Mouse (Mus musculus): ENCODE data around the gene Olfr94.

DNA sequence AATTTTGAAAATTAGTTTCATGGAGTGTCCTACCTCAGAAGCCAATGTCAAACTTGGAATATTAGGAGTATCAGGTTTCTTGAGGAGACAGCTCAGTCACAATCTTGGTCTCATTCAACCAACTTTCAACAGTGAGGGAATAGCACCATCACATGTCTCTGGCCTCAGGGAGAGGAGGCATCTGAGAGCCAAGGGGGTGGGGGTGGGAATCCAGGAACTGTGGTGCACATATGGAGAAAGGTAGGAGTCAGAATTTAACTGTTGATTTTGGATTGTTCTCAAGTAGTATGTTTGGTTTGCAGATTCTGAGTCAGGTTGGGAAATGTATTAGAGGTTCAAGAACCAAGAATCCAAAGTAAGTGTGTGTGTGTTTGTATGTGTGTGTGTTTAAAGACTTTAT lies 7.8 kb downstream of the Olfr94 start:
- no peak for TF ChIP-seq CTCF (IDR thresholded peaks at IDR 0.05; ENCODE audit: borderline replicate concordance, control insufficient read depth, extremely low read depth, insufficient read depth, low read length, poor library complexity)
- no peak for TF ChIP-seq POLR2A (IDR thresholded peaks at IDR 0.05; ENCODE audit: control insufficient read depth, extremely low read depth, insufficient read depth, low read length, poor library complexity)

All from thymus, adult 2 months (tissue).